Mouse (Mus musculus) ES-Bruce4 (cell line): Measurements from ENCODE around the gene Pfkfb4. TPM values are rescaled to one million over a fixed set of nuclear protein-coding genes. Genes with fewer than 3 reads are reported as not detected.

Experiments
- H3K27ac ChIP-seq: 2 replicates; pipeline ENCODE4 v1.5.1; 2012; ENCODE audit warnings: low read length, inconsistent platforms; ENCODE audit not compliant: insufficient read depth
- H3K27me3 ChIP-seq: 2 replicates; pipeline ENCODE4 v1.6.1; 2012; ENCODE audit warnings: mild to moderate bottlenecking, low read length, inconsistent platforms; ENCODE audit not compliant: control insufficient read depth, poor library complexity, insufficient read depth, severe bottlenecking
- H3K36me3 ChIP-seq: 2 replicates; pipeline ENCODE4 v1.6.1; 2012; ENCODE audit warnings: inconsistent platforms, mild to moderate bottlenecking, low read length, moderate library complexity; ENCODE audit not compliant: control insufficient read depth, poor library complexity, insufficient read depth, severe bottlenecking
- H3K4me1 ChIP-seq: one replicate; pipeline ENCODE4 v1.8.1; 2011; ENCODE audit warnings: low read length; ENCODE audit not compliant: control insufficient read depth, insufficient read depth
- H3K4me3 ChIP-seq: 2 replicates; pipeline ENCODE4 v1.5.1; 2011; ENCODE audit warnings: low read depth, mild to moderate bottlenecking, low read length
- H3K9ac ChIP-seq: 2 replicates; pipeline ENCODE4 v1.6.1; 2012; ENCODE audit warnings: low read depth, mild to moderate bottlenecking, inconsistent platforms; ENCODE audit not compliant: poor library complexity, severe bottlenecking
- H3K9me3 ChIP-seq: replicated peaks from 2 replicates; pipeline ENCODE4 v1.6.1; 2012; ENCODE audit warnings: mild to moderate bottlenecking, low read length, inconsistent platforms; ENCODE audit not compliant: control insufficient read depth, poor library complexity, insufficient read depth, severe bottlenecking
- CTCF ChIP-seq: IDR thresholded peaks from one replicate; pipeline ENCODE4 v1.8.1; 2011; ENCODE audit warnings: low read depth, low read length
- EP300 ChIP-seq: IDR thresholded peaks from 2 replicates; pipeline ENCODE4 v1.6.1; 2011; ENCODE audit warnings: low read depth, low read length; ENCODE audit not compliant: insufficient read depth
- POLR2A ChIP-seq: IDR thresholded peaks from one replicate; pipeline ENCODE4 v1.8.1; 2011; ENCODE audit warnings: low read length; ENCODE audit not compliant: insufficient read depth
- polyA plus RNA-seq: library from polyadenylated mRNA; stranded (reverse); fragments of >200 nt; gene quantifications from 2 replicates; pipeline ENCODE4 v1.2.4, GENCODE M21; 2011; ENCODE audit warnings: low read depth; ENCODE audit not compliant: missing spikeins, insufficient read depth, insufficient read length

Gene Pfkfb4
- polyA plus RNA-seq, 1 experiment, result 4.4 TPM

GRCm38 (mm10) chr9:108999167-108999526 is 7.6 kb downstream of the Pfkfb4 start:
- TF ChIP-seq POLR2A (no peak), CTCF (no peak), EP300 (no peak)
- no peaks in the 10 kb centered on the region for H3K27me3 ChIP-seq
- H3K9me3 ChIP-seq, result no peaks in the 10 kb centered on the region
- no peak overlapping the region for H3K4me3 ChIP-seq
- H3K4me1 ChIP-seq, result no peaks in the 10 kb centered on the region
- H3K27ac ChIP-seq, result no peak overlapping the region
- H3K36me3 ChIP-seq, result no peaks in the 10 kb centered on the region
- no peak overlapping the region for H3K9ac ChIP-seq

GRCm38 (mm10) chr9:109000726-109001125 is 9.1 kb downstream of the Pfkfb4 start:
- Histone ChIP-seq H3K9ac (no peak overlapping the region), H3K4me1 (no peaks in the 10 kb centered on the region), H3K4me3 (no peak overlapping the region), H3K36me3 (no peaks in the 10 kb centered on the region), H3K27me3 (no peaks in the 10 kb centered on the region), H3K27ac (no peak overlapping the region), H3K9me3 (no peaks in the 10 kb centered on the region)
- peak; percentile 98 for TF ChIP-seq CTCF
- no peak for TF ChIP-seq EP300
- TF ChIP-seq POLR2A, result no peak

GRCm38 (mm10) chr9:109003201-109003600 is 11.6 kb downstream of the Pfkfb4 start:
- Histone ChIP-seq H3K36me3 (no peaks in the 10 kb centered on the region), H3K4me3 (no peak overlapping the region), H3K27me3 (no peaks in the 10 kb centered on the region), H3K9me3 (no peaks in the 10 kb centered on the region), H3K9ac (no peak overlapping the region), H3K27ac (no peak overlapping the region), H3K4me1 (no peaks in the 10 kb centered on the region)
- TF ChIP-seq POLR2A (no peak), CTCF (peak; percentile 37)

- H3K27ac ChIP-seq, result no peak overlapping the region
- H3K27me3 ChIP-seq, result no peaks in the 10 kb centered on the region
- TF ChIP-seq EP300, result no peak
- no peak for TF ChIP-seq CTCF
- no peak for TF ChIP-seq POLR2A
- no peaks in the 10 kb centered on the region for H3K9me3 ChIP-seq
- no peak overlapping the region for H3K9ac ChIP-seq
- no peak overlapping the region for H3K4me3 ChIP-seq
- H3K36me3 ChIP-seq, result no peaks in the 10 kb centered on the region
- H3K4me1 ChIP-seq, result no peaks in the 10 kb centered on the region
Observed at GRCm38 (mm10) chr9:109007025-109007780, 15.6 kb downstream of the Pfkfb4 start.

GRCm38 (mm10) chr9:109008081-109008480 is 16.5 kb downstream of the Pfkfb4 start:
- no peak overlapping the region for H3K4me3 ChIP-seq
- H3K4me1 ChIP-seq, result no peaks in the 10 kb centered on the region
- no peak for TF ChIP-seq POLR2A
- no peak for TF ChIP-seq EP300
- no peak for TF ChIP-seq CTCF
- no peak overlapping the region for H3K27ac ChIP-seq
- H3K9ac ChIP-seq, result no peak overlapping the region
- H3K27me3 ChIP-seq, result no peaks in the 10 kb centered on the region
- H3K36me3 ChIP-seq, result no peaks in the 10 kb centered on the region
- H3K9me3 ChIP-seq, result no peaks in the 10 kb centered on the region

GRCm38 (mm10) chr9:109008994-109009635 is 17.5 kb downstream of the Pfkfb4 start:
- TF ChIP-seq EP300, result no peak
- no peak for TF ChIP-seq POLR2A
- no peak for TF ChIP-seq CTCF
- Histone ChIP-seq H3K27ac (no peak overlapping the region), H3K4me1 (no peaks in the 10 kb centered on the region), H3K4me3 (no peak overlapping the region), H3K9ac (no peak overlapping the region), H3K9me3 (no peaks in the 10 kb centered on the region), H3K27me3 (no peaks in the 10 kb centered on the region), H3K36me3 (no peaks in the 10 kb centered on the region)
